Mouse (Mus musculus) c-Kit-positive CD71-positive TER-119-positive erythroid progenitor cells, embryonic 14.5 days (primary cell): ENCODE data around the gene Atad2b.

Experiments used
- DNase-seq: peaks from one replicate; pipeline ENCODE4 v3.0.0-alpha.2; 2013; ENCODE audit warnings: low spot score

Gene Atad2b

DNA sequence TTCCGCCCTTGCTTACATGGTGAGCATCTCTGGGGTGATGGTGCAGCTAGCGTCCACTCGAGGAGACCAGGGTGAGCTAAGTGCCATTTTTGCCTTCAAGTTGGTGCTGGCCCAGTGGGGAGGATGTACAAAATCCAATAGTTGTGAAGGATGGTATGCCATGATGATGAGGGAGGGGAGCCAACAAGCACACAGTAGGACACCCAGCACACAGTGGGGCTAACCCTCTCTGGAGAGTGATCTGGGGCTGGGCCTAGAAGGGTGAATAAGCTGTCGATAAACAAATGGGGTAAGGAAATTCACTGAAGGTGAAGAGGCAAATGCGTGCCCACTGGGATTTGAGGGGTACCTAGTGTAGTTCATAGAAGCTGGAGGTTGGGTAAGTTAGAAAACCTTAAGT, 167.6 kb downstream of the Atad2b start:
- DNase-seq = no peak

DNA sequence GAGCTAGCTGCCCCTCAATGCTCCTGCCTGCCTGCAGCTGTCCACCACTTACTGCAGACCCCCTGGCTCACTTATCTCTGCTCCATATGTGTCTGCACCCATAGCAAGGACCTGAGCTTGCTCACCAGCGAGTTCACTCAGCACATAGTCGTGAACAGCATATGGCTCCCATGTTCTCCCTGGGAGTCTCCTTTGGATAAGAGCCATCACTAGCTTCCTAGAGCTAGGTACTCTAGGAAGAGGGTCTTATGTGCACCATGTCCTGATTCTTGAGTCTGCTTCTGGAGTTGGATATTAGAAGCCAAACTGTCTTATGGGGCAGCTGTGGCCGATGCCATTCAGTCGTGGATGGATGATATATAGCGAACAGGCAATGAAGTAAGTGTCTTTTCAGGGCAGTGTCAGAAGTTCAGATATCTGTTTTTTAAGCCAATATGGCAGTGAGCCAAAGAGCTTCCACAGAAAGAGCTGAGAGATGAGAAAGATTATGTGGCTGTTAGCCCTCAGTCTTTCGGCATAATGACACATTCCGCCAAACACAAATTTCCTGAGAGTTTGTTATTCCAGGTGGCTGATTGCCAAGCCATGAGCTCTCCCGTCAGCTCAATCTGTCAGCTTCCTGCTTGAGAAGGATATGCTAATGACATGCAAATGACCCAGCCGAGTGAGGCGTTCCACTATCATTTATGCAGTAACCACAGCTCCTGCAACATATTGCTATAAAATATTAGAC, 170.8 kb downstream of the Atad2b start:
- DNase-seq = no peak

DNA sequence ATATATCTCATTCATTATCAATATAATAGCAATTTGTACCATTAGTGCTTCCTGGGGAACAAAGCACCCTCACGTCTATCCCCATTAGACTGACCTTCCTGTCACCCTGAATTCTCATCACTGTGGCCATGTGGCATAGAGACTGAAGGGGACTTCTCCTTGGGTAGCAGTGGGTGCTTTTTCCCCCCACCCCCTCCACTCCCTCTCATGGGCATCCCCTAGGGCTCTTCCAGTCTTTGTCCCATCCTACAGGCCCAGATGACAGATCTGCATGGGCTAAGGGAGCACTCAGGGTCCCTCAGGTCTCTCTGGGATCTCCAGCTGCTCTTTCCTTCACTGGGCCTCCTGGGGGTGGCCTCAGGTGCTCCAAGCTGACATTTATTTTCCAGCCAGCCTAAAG, 171.5 kb downstream of the Atad2b start:
- DNase-seq = no peak
